Mouse (Mus musculus): Measurements from ENCODE around the gene Trappc13. TPM values are rescaled to one million over a fixed set of nuclear protein-coding genes. Genes with fewer than 3 reads are reported as not detected.

Trappc13 gene
- polyA plus RNA-seq, 1 experiment: 79.0 TPM

DNA sequence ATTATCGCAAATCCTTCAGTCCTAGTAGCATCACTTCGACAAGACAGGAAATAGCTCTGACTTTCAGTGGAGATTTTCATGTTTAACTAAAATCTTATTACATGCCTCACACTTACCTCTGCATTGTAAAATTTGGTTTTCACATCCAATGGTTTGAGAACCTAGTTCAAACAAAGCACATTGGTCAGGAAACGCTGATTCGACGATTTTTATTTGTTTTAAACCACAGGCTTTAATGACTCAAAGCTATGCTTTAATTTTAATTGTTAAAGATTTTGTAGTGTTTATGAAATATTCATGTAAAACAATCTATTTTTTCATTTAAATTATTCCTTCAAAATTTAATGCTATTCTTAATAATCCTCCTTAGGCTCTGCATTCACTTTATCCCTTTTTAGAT is 24.1 kb downstream of the Trappc13 start:
- H3K4me1 ChIP-seq (ENCODE audit: control insufficient read depth, insufficient read depth, low read length): no peaks in the 10 kb centered on the region
- H3K27ac ChIP-seq (ENCODE audit: insufficient read depth, low read length): no peak overlapping the region
- peaks cover 22% of the 10 kb centered on the region for H3K36me3 ChIP-seq (ENCODE audit: control insufficient read depth, insufficient read depth, low read length, poor library complexity, severe bottlenecking)
- no peaks in the 10 kb centered on the region for H3K9me3 ChIP-seq (replicated peaks; ENCODE audit: control insufficient read depth, insufficient read depth, low read length, poor library complexity, severe bottlenecking)
- no peak overlapping the region for H3K4me3 ChIP-seq (ENCODE audit: low read depth, low read length)
- H3K9ac ChIP-seq (ENCODE audit: low read depth, poor library complexity, severe bottlenecking): no peak overlapping the region
- no peaks in the 10 kb centered on the region for H3K27me3 ChIP-seq (ENCODE audit: control insufficient read depth, insufficient read depth, low read length, poor library complexity, severe bottlenecking)
- no peak for TF ChIP-seq CTCF (IDR thresholded peaks at IDR 0.05; ENCODE audit: low read depth, low read length)
- TF ChIP-seq POLR2A (IDR thresholded peaks at IDR 0.05; ENCODE audit: insufficient read depth, low read length): no peak
- no peak for TF ChIP-seq EP300 (IDR thresholded peaks at IDR 0.05; ENCODE audit: insufficient read depth, low read depth, low read length)

DNA sequence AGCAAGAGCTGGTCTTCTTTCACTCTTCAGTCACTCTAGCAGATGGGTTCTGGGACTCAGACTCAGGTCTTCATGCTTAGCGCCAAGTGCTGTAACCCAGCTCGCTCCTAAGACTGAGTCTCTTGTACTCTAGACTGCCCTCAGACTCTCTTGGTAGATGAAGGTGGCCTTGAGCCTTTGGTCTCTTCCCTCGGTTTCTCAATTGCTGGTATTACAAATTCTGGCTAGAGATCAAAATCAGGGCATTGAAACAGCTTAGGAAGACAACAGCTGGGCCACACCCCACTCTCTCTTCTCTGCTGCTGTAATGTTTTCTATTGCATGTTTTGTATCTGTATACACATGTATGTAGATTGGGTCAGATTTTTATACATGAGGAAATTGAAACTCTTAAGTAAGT is 32.6 kb downstream of the Trappc13 start:
- no peak overlapping the region for H3K9ac ChIP-seq (ENCODE audit: low read depth, poor library complexity, severe bottlenecking)
- no peak overlapping the region for H3K4me3 ChIP-seq (ENCODE audit: low read depth, low read length)
- no peak overlapping the region for H3K27ac ChIP-seq (ENCODE audit: insufficient read depth, low read length)
- H3K4me1 ChIP-seq (ENCODE audit: control insufficient read depth, insufficient read depth, low read length): no peaks in the 10 kb centered on the region
- peaks cover 28% of the 10 kb centered on the region for H3K36me3 ChIP-seq (ENCODE audit: control insufficient read depth, insufficient read depth, low read length, poor library complexity, severe bottlenecking)
- TF ChIP-seq EP300 (IDR thresholded peaks at IDR 0.05; ENCODE audit: insufficient read depth, low read depth, low read length): no peak
- TF ChIP-seq CTCF (IDR thresholded peaks at IDR 0.05; ENCODE audit: low read depth, low read length): no peak
- no peak for TF ChIP-seq POLR2A (IDR thresholded peaks at IDR 0.05; ENCODE audit: insufficient read depth, low read length)
- H3K27me3 ChIP-seq (ENCODE audit: control insufficient read depth, insufficient read depth, low read length, poor library complexity, severe bottlenecking): no peaks in the 10 kb centered on the region
- no peaks in the 10 kb centered on the region for H3K9me3 ChIP-seq (replicated peaks; ENCODE audit: control insufficient read depth, insufficient read depth, low read length, poor library complexity, severe bottlenecking)

DNA sequence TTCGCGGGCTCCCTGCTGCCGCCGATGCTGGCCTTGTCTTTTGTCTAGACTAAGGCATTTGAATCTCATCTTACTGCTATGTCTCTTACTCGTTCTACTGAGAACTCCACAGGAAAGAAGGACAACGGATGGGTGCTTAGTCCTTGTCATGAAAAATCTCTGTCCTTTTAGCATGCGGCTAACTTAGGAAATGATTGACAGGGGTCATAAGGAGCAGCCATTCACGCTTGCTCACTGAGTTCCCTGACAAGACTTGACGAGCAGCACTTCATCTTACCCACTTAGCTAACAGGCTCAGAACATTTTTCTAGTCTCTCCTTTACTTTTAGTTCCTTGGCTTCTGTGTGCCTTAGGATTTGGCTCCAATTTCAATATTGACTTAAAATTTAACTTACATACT is 33.4 kb downstream of the Trappc13 start:
- no peaks in the 10 kb centered on the region for H3K9me3 ChIP-seq (replicated peaks; ENCODE audit: control insufficient read depth, insufficient read depth, low read length, poor library complexity, severe bottlenecking)
- H3K27me3 ChIP-seq (ENCODE audit: control insufficient read depth, insufficient read depth, low read length, poor library complexity, severe bottlenecking): no peaks in the 10 kb centered on the region
- no peak overlapping the region for H3K4me3 ChIP-seq (ENCODE audit: low read depth, low read length)
- H3K27ac ChIP-seq (ENCODE audit: insufficient read depth, low read length): no peak overlapping the region
- peaks cover 26% of the 10 kb centered on the region for H3K36me3 ChIP-seq (ENCODE audit: control insufficient read depth, insufficient read depth, low read length, poor library complexity, severe bottlenecking)
- no peaks in the 10 kb centered on the region for H3K4me1 ChIP-seq (ENCODE audit: control insufficient read depth, insufficient read depth, low read length)
- no peak overlapping the region for H3K9ac ChIP-seq (ENCODE audit: low read depth, poor library complexity, severe bottlenecking)
- TF ChIP-seq CTCF (IDR thresholded peaks at IDR 0.05; ENCODE audit: low read depth, low read length) (no peak), EP300 (IDR thresholded peaks at IDR 0.05; ENCODE audit: insufficient read depth, low read depth, low read length) (no peak), POLR2A (IDR thresholded peaks at IDR 0.05; ENCODE audit: insufficient read depth, low read length) (no peak)

DNA sequence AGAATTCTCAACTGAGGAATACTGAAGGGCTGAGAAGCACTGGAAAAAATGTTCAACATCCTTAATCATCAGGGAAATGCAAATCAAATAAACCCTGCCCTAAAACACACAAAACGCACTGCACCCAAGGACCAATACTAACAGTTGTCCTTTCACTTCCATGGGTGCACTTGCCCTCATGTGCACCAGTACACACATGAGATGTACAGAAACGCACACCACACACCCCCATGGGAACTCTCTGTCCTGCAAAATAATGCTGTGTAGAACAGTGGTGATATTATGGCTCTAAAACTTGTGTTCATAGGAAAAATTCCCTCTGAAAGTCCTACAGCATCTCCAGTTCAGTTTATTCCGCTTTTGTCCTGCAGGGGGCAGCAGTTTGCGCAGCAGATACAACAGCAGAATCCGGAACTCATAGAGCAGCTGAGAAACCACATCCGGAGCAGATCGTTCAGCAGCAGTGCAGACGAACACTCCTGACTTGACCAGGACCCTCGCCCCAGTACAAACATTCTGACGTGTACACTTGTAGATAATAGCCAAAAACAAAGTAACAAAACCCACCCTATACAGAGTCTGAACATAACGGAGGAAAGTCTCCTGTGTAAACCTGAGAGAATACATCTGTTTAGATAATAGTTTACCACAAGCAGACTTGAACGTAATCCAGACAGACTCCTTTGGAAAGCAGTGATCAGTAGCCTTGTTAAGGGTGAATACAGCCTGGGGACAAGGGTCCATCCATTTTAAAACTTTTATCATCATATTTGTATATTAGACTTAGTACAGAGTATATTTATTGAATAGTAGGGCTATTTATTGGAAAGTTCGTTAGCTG is 38.7 kb downstream of the Trappc13 start:
- H3K36me3 ChIP-seq (ENCODE audit: control insufficient read depth, insufficient read depth, low read length, poor library complexity, severe bottlenecking): peaks cover 7% of the 10 kb centered on the region; the same call in 1 of the 2 replicates

DNA sequence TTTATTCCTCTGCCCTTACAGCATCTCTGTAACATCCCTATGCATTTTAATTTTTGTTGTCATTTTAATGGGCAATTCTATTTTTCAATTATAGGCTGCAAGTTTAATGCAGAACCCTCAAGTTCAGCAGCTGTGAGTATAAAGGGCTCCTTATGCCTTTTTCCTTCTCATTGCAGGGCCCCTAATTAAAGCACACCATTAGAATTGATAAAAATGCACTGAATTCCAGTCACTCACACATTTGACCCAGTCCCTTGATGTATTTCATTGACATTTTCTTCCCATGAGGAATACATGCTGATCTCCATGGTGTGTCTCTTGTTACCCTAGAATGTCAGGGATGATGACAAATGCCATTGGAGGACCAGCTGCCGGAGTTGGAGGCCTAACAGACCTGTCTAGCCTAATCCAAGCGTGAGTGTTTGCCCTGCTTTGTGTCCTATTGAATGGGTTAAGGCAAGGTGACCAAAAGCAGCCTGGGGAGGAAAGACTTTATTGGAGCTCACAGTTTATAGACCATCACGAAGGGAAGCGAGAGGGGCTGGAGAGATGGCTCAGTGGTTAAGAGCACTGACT is 43.7 kb downstream of the Trappc13 start:
- TF ChIP-seq EP300 (IDR thresholded peaks at IDR 0.05; ENCODE audit: insufficient read depth, low read depth, low read length) (no peak), CTCF (IDR thresholded peaks at IDR 0.05; ENCODE audit: low read depth, low read length) (no peak), POLR2A (IDR thresholded peaks at IDR 0.05; ENCODE audit: insufficient read depth, low read length) (no peak)
- no peaks in the 10 kb centered on the region for H3K36me3 ChIP-seq (ENCODE audit: control insufficient read depth, insufficient read depth, low read length, poor library complexity, severe bottlenecking)
- no peak overlapping the region for H3K4me3 ChIP-seq (ENCODE audit: low read depth, low read length)
- no peak overlapping the region for H3K9ac ChIP-seq (ENCODE audit: low read depth, poor library complexity, severe bottlenecking)
- H3K27ac ChIP-seq (ENCODE audit: insufficient read depth, low read length): no peak overlapping the region
- H3K27me3 ChIP-seq (ENCODE audit: control insufficient read depth, insufficient read depth, low read length, poor library complexity, severe bottlenecking): no peaks in the 10 kb centered on the region
- H3K9me3 ChIP-seq (replicated peaks; ENCODE audit: control insufficient read depth, insufficient read depth, low read length, poor library complexity, severe bottlenecking): no peaks in the 10 kb centered on the region
- no peaks in the 10 kb centered on the region for H3K4me1 ChIP-seq (ENCODE audit: control insufficient read depth, insufficient read depth, low read length)

More for the DNA sequence above, 38.7 kb downstream of the Trappc13 start:
- no peak overlapping the region for H3K27ac ChIP-seq (ENCODE audit: insufficient read depth, low read length)
- H3K9ac ChIP-seq (ENCODE audit: low read depth, poor library complexity, severe bottlenecking): no peak overlapping the region
- no peaks in the 10 kb centered on the region for H3K9me3 ChIP-seq (replicated peaks; ENCODE audit: control insufficient read depth, insufficient read depth, low read length, poor library complexity, severe bottlenecking)
- no peak overlapping the region; the same call in 1 of the 2 replicates for H3K4me3 ChIP-seq (ENCODE audit: low read depth, low read length)
- H3K27me3 ChIP-seq (ENCODE audit: control insufficient read depth, insufficient read depth, low read length, poor library complexity, severe bottlenecking): no peaks in the 10 kb centered on the region
- H3K4me1 ChIP-seq (ENCODE audit: control insufficient read depth, insufficient read depth, low read length): no peaks in the 10 kb centered on the region
- TF ChIP-seq EP300 (IDR thresholded peaks at IDR 0.05; ENCODE audit: insufficient read depth, low read depth, low read length): no peak
- peak; percentile 79 for TF ChIP-seq CTCF (IDR thresholded peaks at IDR 0.05; ENCODE audit: low read depth, low read length)

DNA sequence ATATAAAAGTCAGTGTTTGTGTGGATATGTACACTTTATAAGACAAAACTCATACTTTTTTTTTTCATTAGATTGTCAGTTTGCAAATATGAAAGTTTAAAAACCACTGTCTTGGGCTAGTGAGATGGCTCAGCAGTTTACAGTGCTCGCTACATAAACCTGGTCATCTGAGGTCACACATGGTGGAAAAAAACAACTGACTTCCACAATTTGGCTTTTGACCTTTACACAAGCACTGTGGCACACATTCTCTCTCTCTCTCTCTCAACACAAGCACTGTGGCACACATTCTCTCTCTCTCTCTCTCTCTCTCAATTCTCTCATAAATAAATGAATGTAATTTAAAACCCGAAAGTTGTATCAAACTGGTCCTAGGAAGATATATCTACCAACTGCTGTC is 45.7 kb downstream of the Trappc13 start:
- no peaks in the 10 kb centered on the region for H3K9me3 ChIP-seq (replicated peaks; ENCODE audit: control insufficient read depth, insufficient read depth, low read length, poor library complexity, severe bottlenecking)
- H3K4me1 ChIP-seq (ENCODE audit: control insufficient read depth, insufficient read depth, low read length): no peaks in the 10 kb centered on the region
- H3K27ac ChIP-seq (ENCODE audit: insufficient read depth, low read length): no peak overlapping the region
- H3K4me3 ChIP-seq (ENCODE audit: low read depth, low read length): no peak overlapping the region
- TF ChIP-seq EP300 (IDR thresholded peaks at IDR 0.05; ENCODE audit: insufficient read depth, low read depth, low read length) (no peak), CTCF (IDR thresholded peaks at IDR 0.05; ENCODE audit: low read depth, low read length) (no peak), POLR2A (IDR thresholded peaks at IDR 0.05; ENCODE audit: insufficient read depth, low read length) (no peak)
- H3K36me3 ChIP-seq (ENCODE audit: control insufficient read depth, insufficient read depth, low read length, poor library complexity, severe bottlenecking): no peaks in the 10 kb centered on the region
- H3K9ac ChIP-seq (ENCODE audit: low read depth, poor library complexity, severe bottlenecking): no peak overlapping the region
- H3K27me3 ChIP-seq (ENCODE audit: control insufficient read depth, insufficient read depth, low read length, poor library complexity, severe bottlenecking): no peaks in the 10 kb centered on the region

All from ES-Bruce4 (cell line).